Mouse (Mus musculus) kidney, embryonic 15.5 days (tissue): Measurements from ENCODE around the gene Gm49776. TPM values are rescaled to one million over a fixed set of nuclear protein-coding genes. Genes with fewer than 3 reads are reported as not detected.
"Not testable (repeated sequence)": the region's sequence is repeated elsewhere in the genome, so short reads cannot be mapped to it uniquely, and the experiment has no call there.

Source experiments
- ATAC-seq: fragments of 200-750 bp; cut with Nextera tagmentation; replicated peaks from 2 replicates; pipeline ENCODE4 v1.8.0; 2017; ENCODE audit warnings: moderate TSS enrichment; ENCODE audit not compliant: low FRiP score
- H3K27ac ChIP-seq: fragments of 300-500 bp; sonication (generic); 2 replicates; pipeline ENCODE4 v1.5.1; 2015; ENCODE audit warnings: mild to moderate bottlenecking, inconsistent platforms
- H3K27me3 ChIP-seq: fragments of 300-500 bp; sonication (generic); 2 replicates; pipeline ENCODE4 v1.6.1; 2015; ENCODE audit warnings: inconsistent platforms
- H3K36me3 ChIP-seq: fragments of 300-500 bp; sonication (generic); 2 replicates; pipeline ENCODE4 v1.6.1; 2015; ENCODE audit warnings: inconsistent platforms
- H3K4me1 ChIP-seq: fragments of 300-500 bp; sonication (generic); 2 replicates; pipeline ENCODE4 v1.6.1; 2015; ENCODE audit warnings: inconsistent platforms
- H3K4me2 ChIP-seq: fragments of 300-500 bp; sonication (generic); 2 replicates; pipeline ENCODE4 v1.6.1; 2015; ENCODE audit warnings: moderate library complexity, mild to moderate bottlenecking, inconsistent platforms
- H3K4me3 ChIP-seq: fragments of 300-500 bp; sonication (generic); replicated peaks from 2 replicates; pipeline ENCODE4 v1.5.1; 2015; ENCODE audit warnings: mild to moderate bottlenecking, inconsistent platforms
- H3K9ac ChIP-seq: fragments of 300-500 bp; sonication (generic); 2 replicates; pipeline ENCODE4 v1.6.1; 2015; ENCODE audit warnings: mild to moderate bottlenecking, inconsistent platforms
- H3K9me3 ChIP-seq: fragments of 300-500 bp; sonication (generic); replicated peaks from 2 replicates; pipeline ENCODE4 v1.6.1; 2016; ENCODE audit warnings: inconsistent platforms
- WGBS: fragments of 180-500 bp; shearing (Covaris S2); methylation state at CpG from one replicate; pipeline ENCODE4 v1.1.7; 2015; ENCODE audit warnings: mixed read lengths; 5-methylcytosine and 5-hydroxymethylcytosine counted together
- polyA plus RNA-seq: library from polyadenylated mRNA; unstranded; fragments of >200 nt; fragmentation: Nextera tagmentation; extraction: Ambion mirVana; gene quantifications from 2 replicates; pipeline ENCODE4 v1.2.1, GENCODE M21; 2015

Gm49776 gene
- polyA plus RNA-seq: 4.3 TPM in 1 of 2 replicates, not detected in the other

- Histone ChIP-seq H3K4me1 (no peaks in the 10 kb centered on the region), H3K9ac (no peak within 1 kb of the TSS), H3K27me3 (no peaks in the 10 kb centered on the region), H3K4me2 (no peak within 1 kb of the TSS), H3K27ac (no peak within 1 kb of the TSS), H3K36me3 (peaks cover 97% of the 10 kb centered on the region), H3K4me3 (no peak within 1 kb of the TSS), H3K9me3 (no peaks in the 10 kb centered on the region)
- WGBS: 93% methylated on average over 2 of the region's 2 CpGs
- no peak for ATAC-seq
These were observed at the start of gene Gm49776 for GRCm38 (mm10) chr16:18258221-18258620. TSS of gene Gm49776 (minus strand) at chr16:18258321.

- Histone ChIP-seq H3K4me2 (peak overlapping the region; percentile 51), H3K9ac (peak overlapping the region; percentile 98), H3K4me3 (peak overlapping the region; percentile 93), H3K36me3 (peaks cover 16% of the 10 kb centered on the region), H3K27ac (peak overlapping the region; percentile 83), H3K4me1 (peaks cover 24% of the 10 kb centered on the region)
- ATAC-seq, H3K9me3 ChIP-seq, H3K27me3 ChIP-seq: not testable (repeated sequence)
- 2% methylated on average over 10 of the region's 10 CpGs for WGBS
These were observed 31.5 kb upstream of the Gm49776 start for GRCm38 (mm10) chr16:18289614-18290013.

GRCm38 (mm10) chr16:18289067-18289588 lies 31.0 kb upstream of the Gm49776 start, which contains the start of gene Dgcr8:
TSS of gene Dgcr8 (minus strand) at chr16:18289246.
- Histone ChIP-seq H3K4me3 (peak within 1 kb of the TSS; percentile 93), H3K27ac (peak within 1 kb of the TSS; percentile 94), H3K27me3 (no peaks in the 10 kb centered on the region), H3K4me1 (peaks cover 24% of the 10 kb centered on the region), H3K36me3 (peaks cover 20% of the 10 kb centered on the region), H3K9ac (peak within 1 kb of the TSS; percentile 98), H3K4me2 (peak within 1 kb of the TSS; percentile 80), H3K9me3 (no peaks in the 10 kb centered on the region)
- WGBS: 0% methylated on average over 52 of the region's 71 CpGs
- ATAC-seq: peak; percentile 99

DNA sequence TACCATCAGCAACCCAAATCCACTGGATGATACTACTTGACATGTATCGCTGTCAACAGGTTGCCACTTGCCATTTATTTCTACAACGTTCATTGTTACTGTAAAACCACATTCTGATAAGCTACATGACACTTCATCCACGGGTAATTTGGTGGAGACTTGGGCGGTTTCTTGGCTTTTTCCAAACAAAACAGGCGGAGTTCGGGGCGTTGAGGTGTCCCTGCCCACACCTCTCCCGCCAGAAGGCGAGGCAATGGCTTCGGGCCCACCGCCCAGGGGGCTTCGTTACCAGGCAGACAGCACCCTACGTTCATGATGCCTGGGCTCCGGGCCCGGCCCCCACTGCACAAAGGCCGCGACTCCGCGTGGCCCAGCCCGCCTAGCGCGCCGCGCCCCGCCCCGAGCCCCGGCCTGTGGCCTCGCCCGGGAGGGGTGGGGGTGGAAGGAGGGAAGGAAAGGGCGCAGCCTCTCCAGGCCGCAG lies 30.5 kb upstream of the Gm49776 start:
- Histone ChIP-seq H3K9me3 (no peaks in the 10 kb centered on the region), H3K4me1 (peaks cover 24% of the 10 kb centered on the region), H3K4me3 (peak overlapping the region; percentile 93), H3K27ac (peak overlapping the region; percentile 94), H3K4me2 (peak overlapping the region; percentile 80), H3K36me3 (peaks cover 26% of the 10 kb centered on the region), H3K9ac (peak overlapping the region; percentile 98), H3K27me3 (no peaks in the 10 kb centered on the region)
- peak; percentile 93 for ATAC-seq
- WGBS: 0% methylated on average over 27 of the region's 31 CpGs

DNA sequence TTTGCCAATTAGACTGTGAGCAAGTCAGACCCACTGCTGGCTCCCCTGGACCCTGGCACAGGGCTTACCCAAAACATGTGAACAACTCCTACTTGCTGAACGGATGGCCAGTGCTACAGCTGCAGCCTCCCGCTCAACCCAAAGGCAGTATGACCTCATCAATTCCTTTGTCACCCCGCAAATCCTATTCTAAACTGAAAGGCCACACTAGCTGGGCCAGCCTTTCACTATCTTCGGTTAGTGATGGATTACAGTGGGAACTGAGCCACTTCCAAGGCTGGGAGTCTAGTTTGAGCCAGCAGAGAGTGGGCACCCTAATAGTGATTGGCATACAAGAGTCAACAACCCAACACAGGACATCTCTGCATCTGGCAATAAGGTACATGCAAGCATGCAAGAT lies 30.0 kb upstream of the Gm49776 start:
- peak overlapping the region; percentile 94; the same call in 1 of the 2 replicates for H3K27ac ChIP-seq
- H3K4me2 ChIP-seq: peak overlapping the region; percentile 80
- no peaks in the 10 kb centered on the region for H3K9me3 ChIP-seq
- H3K36me3 ChIP-seq: peaks cover 30% of the 10 kb centered on the region
- H3K4me1 ChIP-seq: peaks cover 24% of the 10 kb centered on the region
- WGBS: 0% methylated on average over 4 of the region's 4 CpGs
- ATAC-seq: no peak
- peak overlapping the region; percentile 93 for H3K4me3 ChIP-seq
- no peaks in the 10 kb centered on the region for H3K27me3 ChIP-seq
- H3K9ac ChIP-seq: peak overlapping the region; percentile 98

DNA sequence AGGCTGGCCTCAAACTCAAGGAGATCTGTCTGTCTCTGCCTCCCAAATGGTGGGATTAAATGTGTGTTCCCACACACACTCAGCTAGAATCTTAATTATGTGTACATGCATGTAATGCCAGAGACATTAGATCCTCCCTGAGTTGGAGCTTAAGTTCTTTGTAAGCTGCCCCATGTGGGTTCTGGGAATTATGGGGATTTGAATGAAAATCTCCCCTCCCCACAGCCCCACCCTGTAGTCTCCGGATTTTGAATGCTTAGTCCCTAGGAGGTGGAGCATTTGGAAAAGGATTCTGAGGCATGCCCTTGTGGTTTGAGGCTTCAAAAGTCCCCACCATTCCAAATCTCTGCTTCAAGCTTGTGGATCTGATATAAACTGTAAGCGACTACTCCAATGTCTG lies 17.0 kb upstream of the Gm49776 start:
- H3K4me3 ChIP-seq: no peak overlapping the region
- H3K27ac ChIP-seq: no peak overlapping the region
- no peak overlapping the region for H3K4me2 ChIP-seq
- no peaks in the 10 kb centered on the region for H3K4me1 ChIP-seq
- no peaks in the 10 kb centered on the region for H3K27me3 ChIP-seq
- no peak overlapping the region for H3K9ac ChIP-seq
- WGBS: 80% methylated on average over 2 of the region's 2 CpGs
- H3K9me3 ChIP-seq: no peaks in the 10 kb centered on the region
- H3K36me3 ChIP-seq: peaks cover 95% of the 10 kb centered on the region
- ATAC-seq: no peak

DNA sequence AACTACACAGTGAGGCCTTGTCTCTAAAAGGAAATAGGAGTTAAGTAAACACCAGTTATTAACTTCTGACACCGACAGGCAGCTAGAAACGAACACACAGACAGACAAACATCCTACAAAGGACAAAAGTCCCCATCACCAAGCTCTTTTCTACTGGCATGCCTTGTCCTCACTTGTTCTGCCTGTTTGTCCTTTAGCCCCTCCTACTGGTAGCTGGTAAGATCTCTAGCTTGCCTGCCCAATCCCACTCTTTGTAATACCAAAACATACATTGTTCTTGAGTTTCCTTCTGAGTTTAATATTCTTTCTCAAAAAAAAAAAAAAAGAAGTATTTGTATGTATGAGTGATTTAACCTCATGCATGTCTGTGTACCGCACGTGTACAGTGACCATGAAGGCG lies 10.1 kb upstream of the Gm49776 start:
- Histone ChIP-seq H3K27me3 (no peaks in the 10 kb centered on the region), H3K4me2 (no peak overlapping the region), H3K9ac (no peak overlapping the region), H3K4me1 (no peaks in the 10 kb centered on the region), H3K4me3 (no peak overlapping the region), H3K27ac (no peak overlapping the region), H3K36me3 (peaks cover 95% of the 10 kb centered on the region), H3K9me3 (no peaks in the 10 kb centered on the region)
- WGBS: 89% methylated on average over 5 of the region's 5 CpGs
- ATAC-seq: no peak

DNA sequence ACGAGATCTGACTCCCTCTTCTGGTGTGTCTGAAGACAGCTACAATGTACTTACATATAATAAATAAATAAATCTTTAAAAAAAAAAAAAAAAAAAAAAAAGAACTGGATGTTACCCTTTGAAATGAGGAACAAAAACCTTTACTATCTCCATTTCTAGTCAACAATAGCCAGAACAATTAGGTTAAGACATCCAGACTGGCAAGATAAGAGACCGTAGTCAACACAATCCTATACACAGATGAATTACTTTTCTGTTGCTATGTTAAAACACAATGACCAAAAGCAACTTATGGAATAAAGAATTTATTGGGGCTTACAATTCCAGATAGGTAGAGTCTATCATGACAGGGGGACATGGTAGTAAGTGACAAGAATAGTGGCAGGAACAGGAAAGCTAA lies 6.9 kb upstream of the Gm49776 start:
- H3K36me3 ChIP-seq: peaks cover 93% of the 10 kb centered on the region
- H3K4me3 ChIP-seq: no peak overlapping the region
- H3K27ac ChIP-seq: no peak overlapping the region
- H3K4me2 ChIP-seq: no peak overlapping the region
- H3K9ac ChIP-seq: no peak overlapping the region
- H3K9me3 ChIP-seq: no peaks in the 10 kb centered on the region
- 89% methylated on average over 2 of the region's 2 CpGs for WGBS
- no peaks in the 10 kb centered on the region for H3K27me3 ChIP-seq
- no peak for ATAC-seq
- H3K4me1 ChIP-seq: no peaks in the 10 kb centered on the region

DNA sequence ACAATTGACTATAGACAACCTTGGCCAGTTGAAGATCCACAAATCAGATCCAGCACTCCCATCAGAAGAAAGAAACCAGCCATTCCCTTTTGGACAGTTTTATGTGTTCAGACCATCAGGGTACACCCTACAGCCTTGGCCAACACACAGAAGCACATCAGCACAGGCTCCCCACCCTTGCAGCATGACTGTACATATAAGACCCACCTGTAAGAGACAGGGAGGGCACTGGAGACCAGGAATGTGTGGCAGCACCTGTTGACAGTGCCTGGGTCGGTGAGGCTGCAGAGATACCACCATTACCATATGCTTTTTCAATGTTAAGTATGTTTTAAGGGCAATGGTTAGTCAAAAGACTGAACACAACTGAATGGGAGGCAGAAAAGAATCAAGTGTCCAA lies 4.3 kb downstream of the Gm49776 start:
- ATAC-seq: no peak
- no peak overlapping the region for H3K4me3 ChIP-seq
- H3K9ac ChIP-seq: no peak overlapping the region
- H3K4me2 ChIP-seq: no peak overlapping the region
- peaks cover 82% of the 10 kb centered on the region for H3K36me3 ChIP-seq
- H3K4me1 ChIP-seq: peaks cover 23% of the 10 kb centered on the region
- no peaks in the 10 kb centered on the region for H3K27me3 ChIP-seq
- 84% methylated on average over 1 of the region's 1 CpGs for WGBS
- no peak overlapping the region for H3K27ac ChIP-seq
- no peaks in the 10 kb centered on the region for H3K9me3 ChIP-seq

- no peak overlapping the region for H3K9ac ChIP-seq
- no peaks in the 10 kb centered on the region for H3K9me3 ChIP-seq
- WGBS: 84% methylated on average over 6 of the region's 6 CpGs
- H3K4me1 ChIP-seq: peaks cover 23% of the 10 kb centered on the region
- H3K4me3 ChIP-seq: no peak overlapping the region
- no peaks in the 10 kb centered on the region for H3K27me3 ChIP-seq
- no peak overlapping the region for H3K4me2 ChIP-seq
- peaks cover 71% of the 10 kb centered on the region for H3K36me3 ChIP-seq
- H3K27ac ChIP-seq: no peak overlapping the region
- ATAC-seq: no peak
These were observed 5.4 kb downstream of the Gm49776 start for GRCm38 (mm10) chr16:18252736-18253135.

DNA sequence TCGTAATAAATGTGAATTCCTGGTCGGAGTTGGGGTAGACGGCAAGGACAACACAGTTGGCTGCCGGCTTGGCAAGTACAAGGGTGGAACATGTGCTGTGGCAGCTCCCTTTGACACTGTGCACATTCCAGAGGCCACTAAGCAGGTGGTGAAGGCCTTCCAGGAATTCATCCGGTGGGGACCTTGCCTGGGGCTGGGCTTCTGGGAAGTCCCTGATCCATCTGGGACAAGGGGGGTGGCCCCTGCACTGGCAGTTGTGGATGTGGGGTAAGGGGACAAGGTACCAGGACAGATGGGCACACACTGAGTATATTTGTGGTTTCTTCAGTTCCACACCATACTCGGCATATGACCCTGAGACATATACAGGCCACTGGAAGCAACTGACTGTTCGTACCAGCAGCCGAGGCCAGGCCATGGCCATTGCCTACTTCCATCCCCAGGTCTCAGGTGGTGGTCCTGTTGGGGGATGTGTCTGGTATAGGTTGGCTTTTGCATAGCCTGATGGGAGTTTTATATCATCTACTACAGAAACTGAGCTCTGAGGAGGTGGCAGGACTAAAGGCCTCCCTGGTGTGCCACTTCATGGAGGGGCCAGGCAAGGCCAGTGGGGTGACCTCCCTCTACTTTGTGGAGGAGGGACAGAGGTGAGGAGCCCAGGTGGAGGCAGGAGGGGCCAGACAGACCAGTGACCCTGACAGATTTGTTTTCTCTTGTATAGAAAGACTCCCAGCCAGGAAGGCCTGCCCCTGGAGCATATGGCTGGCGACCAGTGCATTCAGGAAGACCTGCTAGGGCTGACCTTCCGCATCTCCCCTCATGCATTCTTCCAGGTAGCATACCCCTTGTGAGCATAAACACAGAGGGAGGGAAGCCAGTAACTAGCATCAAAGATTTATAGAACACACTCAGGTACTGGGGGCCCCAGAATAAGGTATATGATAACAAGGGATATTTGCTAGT lies 7.0 kb downstream of the Gm49776 start:
- Histone ChIP-seq H3K9me3 (no peaks in the 10 kb centered on the region), H3K4me1 (peaks cover 37% of the 10 kb centered on the region), H3K36me3 (peaks cover 65% of the 10 kb centered on the region), H3K27me3 (no peaks in the 10 kb centered on the region), H3K4me2 (peak overlapping the region; percentile 75), H3K9ac (peak overlapping the region; percentile 21; the same call in 1 of the 2 replicates), H3K27ac (0 out of 2 replicates have a peak overlapping the region, but pooled peaks have one; percentile 18), H3K4me3 (peak overlapping the region; percentile 90)
- ATAC-seq: no peak
- 68% methylated on average over 10 of the region's 10 CpGs for WGBS

- peak overlapping the region; percentile 89; the same call in 1 of the 2 replicates for H3K9ac ChIP-seq
- H3K4me2 ChIP-seq: peak overlapping the region; percentile 75
- peak overlapping the region; percentile 90 for H3K4me3 ChIP-seq
- H3K9me3 ChIP-seq: no peaks in the 10 kb centered on the region
- ATAC-seq: no peak
- WGBS: 62% methylated on average over 4 of the region's 4 CpGs
- H3K4me1 ChIP-seq: peaks cover 42% of the 10 kb centered on the region
- H3K27me3 ChIP-seq: no peaks in the 10 kb centered on the region
- H3K27ac ChIP-seq: peak overlapping the region; percentile 95; the same call in 1 of the 2 replicates
- H3K36me3 ChIP-seq: peaks cover 65% of the 10 kb centered on the region
These were observed 7.9 kb downstream of the Gm49776 start for GRCm38 (mm10) chr16:18250231-18250630.
